Mouse (Mus musculus) subcutaneous adipose tissue, adult 2 months (tissue): ENCODE data around the gene Olfr971. TPM values are rescaled to one million over a fixed set of nuclear protein-coding genes. Genes with fewer than 3 reads are reported as not detected.

Experiments used
- polyA plus RNA-seq: library from polyadenylated mRNA; depleted of rRNA; stranded (reverse); fragments of >200 nt; gene quantifications from 2 replicates; pipeline ENCODE4 v1.2.3, GENCODE M21; 2012; ENCODE audit warnings: low replicate concordance; rRNA removed

Olfr971 gene
- not detected in 2 replicates for polyA plus RNA-seq

DNA sequence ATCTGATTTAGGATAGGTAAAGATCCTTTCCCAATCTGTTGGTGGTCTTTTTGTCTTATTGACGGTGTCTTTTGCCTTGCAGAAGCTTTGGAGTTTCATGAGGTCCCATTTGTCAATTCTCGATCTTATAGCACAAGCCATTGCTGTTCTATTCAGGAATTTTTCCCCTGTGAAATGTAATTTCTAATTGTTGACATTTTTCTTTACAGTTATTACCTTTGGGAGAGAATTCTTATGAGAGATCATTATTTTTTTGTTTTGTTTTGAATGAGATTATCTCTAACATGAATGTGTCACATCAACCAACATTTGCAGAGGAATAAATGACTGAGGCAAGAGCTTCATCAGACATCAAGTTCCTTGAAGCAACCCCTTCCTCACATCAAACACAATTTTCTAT lies at the start of gene Olfr971:
Olfr971 (plus strand) TSS at position 301 of the 400 bp plus-strand sequence.

GRCm38 (mm10) chr9:39790558-39790957 lies 46.1 kb upstream of the Olfr971 start, which contains the start of gene Olfr969:
Gene Olfr969, plus strand, starts transcription at chr9:39790945.

DNA sequence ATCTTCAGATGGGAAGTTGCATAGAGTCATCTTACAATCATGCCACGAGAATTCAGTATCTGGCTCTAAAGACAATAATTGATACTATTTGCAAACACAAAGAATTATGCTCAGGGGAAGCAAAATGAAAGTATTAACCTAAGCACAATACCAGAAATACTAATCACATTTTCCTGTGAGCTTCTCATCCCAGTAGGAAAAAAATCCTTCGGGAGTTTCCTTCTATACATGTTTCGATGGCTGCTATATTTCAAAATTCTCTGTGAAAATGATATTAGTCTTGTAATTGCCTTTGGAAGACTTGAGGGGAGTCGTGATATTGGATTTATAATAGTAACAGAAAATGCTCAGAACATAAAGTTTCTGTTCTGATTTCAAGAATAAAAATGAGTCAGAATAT lies 28.1 kb upstream of the Olfr971 start, which contains the start of gene Olfr970:
Olfr970 (plus strand) TSS at position 301 of the 400 bp plus-strand sequence.

GRCm38 (mm10) chr9:39866122-39866521 lies 29.4 kb downstream of the Olfr971 start, which contains the start of gene Olfr972:
Gene Olfr972, plus strand, starts transcription at chr9:39866422.

Other genes starting within 250 kb of the Olfr971 start
- gene AW551984, start 232.5 kb upstream of the Olfr971 start, polyA plus RNA-seq: 0.56 and 16.2 TPM in 2 replicates
- gene Olfr148, start 226.2 kb upstream of the Olfr971 start, polyA plus RNA-seq: not detected in 2 replicates
- not detected in 2 replicates for gene Olfr960, start 215.5 kb upstream of the Olfr971 start, polyA plus RNA-seq
- not detected in 2 replicates for gene Olfr961, start 191.8 kb upstream of the Olfr971 start, polyA plus RNA-seq
- not detected in 2 replicates for gene Olfr963, start 169.7 kb upstream of the Olfr971 start, polyA plus RNA-seq
- gene Olfr149, start 129.8 kb upstream of the Olfr971 start, polyA plus RNA-seq: not detected in 2 replicates
- not detected in 2 replicates for gene Olfr965, start 125.5 kb upstream of the Olfr971 start, polyA plus RNA-seq
- not detected in 2 replicates for gene Olfr150, start 105.9 kb upstream of the Olfr971 start, polyA plus RNA-seq
- not detected in 2 replicates for gene Olfr967, start 90.6 kb upstream of the Olfr971 start, polyA plus RNA-seq
- gene Olfr968, start 53.6 kb upstream of the Olfr971 start, polyA plus RNA-seq: not detected in 2 replicates
- not detected in 2 replicates for gene Olfr969, start 45.9 kb upstream of the Olfr971 start, polyA plus RNA-seq
- not detected in 2 replicates for gene Olfr970, start 28.0 kb upstream of the Olfr971 start, polyA plus RNA-seq
- not detected in 2 replicates for gene Olfr972, start 29.5 kb downstream of the Olfr971 start, polyA plus RNA-seq
- gene Olfr229, start 70.5 kb downstream of the Olfr971 start, polyA plus RNA-seq: not detected in 2 replicates
- not detected in 2 replicates for gene Olfr974, start 100.6 kb downstream of the Olfr971 start, polyA plus RNA-seq
- not detected in 2 replicates for gene Olfr975, start 115.2 kb downstream of the Olfr971 start, polyA plus RNA-seq
- gene Olfr976, start 124.3 kb downstream of the Olfr971 start, polyA plus RNA-seq: not detected in 2 replicates
- gene Olfr978, start 155.2 kb downstream of the Olfr971 start, polyA plus RNA-seq: not detected in 2 replicates
- gene Olfr979, start 166.6 kb downstream of the Olfr971 start, polyA plus RNA-seq: not detected in 2 replicates
- gene Olfr980, start 172.7 kb downstream of the Olfr971 start, polyA plus RNA-seq: not detected in 2 replicates
- gene Olfr981, start 184.6 kb downstream of the Olfr971 start, polyA plus RNA-seq: not detected in 2 replicates
- not detected in 2 replicates for gene Olfr982, start 237.0 kb downstream of the Olfr971 start, polyA plus RNA-seq